ENCODE assay signal across 8 mouse cellular contexts in genomic region chr19:28011718-28012499, GRCm38 (mm10). TPM values are rescaled to one million over a fixed set of nuclear protein-coding genes. Genes with fewer than 3 reads are reported as not detected.
DNase-seq lines count a peak whose midpoint lies in the region; ATAC-seq and TF ChIP-seq lines count a peak whose summit lies in the region.

No protein-coding gene starts in this region.

- H3K4me3 ChIP-seq in testis, adult 2 months (ENCODE audit: control insufficient read depth, low read depth, low read length), result peak overlapping the region; percentile 95
- H3K4me3 ChIP-seq in small intestine, adult 2 months (ENCODE audit: low read depth, low read length), result peak overlapping the region; percentile 68

- TF ChIP-seq CTCF in testis, adult 2 months (IDR thresholded peaks at IDR 0.05; ENCODE audit: control insufficient read depth, insufficient read depth, insufficient replicate concordance, low read depth, low read length), result no peak
- TF ChIP-seq CTCF in small intestine, adult 2 months (IDR thresholded peaks at IDR 0.05; ENCODE audit: extremely low read depth, insufficient read length, insufficient replicate concordance, low read depth, low read length), result no peak

- peak; percentile 35; the same call in 1 of the 2 replicates for TF ChIP-seq POLR2A in testis, adult 2 months (IDR thresholded peaks at IDR 0.05; ENCODE audit: control insufficient read depth, low read depth, low read length)
- no peak for TF ChIP-seq POLR2A in small intestine, adult 2 months (IDR thresholded peaks at IDR 0.05; ENCODE audit: low read depth, low read length)

- no peak for DNase-seq in testis, postnatal 10 days (ENCODE audit: low spot score)
- peak; percentile 53 to 54 for DNase-seq in gastrocnemius, adult 8-10 months (ENCODE audit: low spot score in 2 of 2)
- DNase-seq in left cerebral cortex, adult 9 months (ENCODE audit: low spot score in 2 of 2), result peak; percentile 37 to 73

- H3K36me3 ChIP-seq in testis, adult 2 months (ENCODE audit: control insufficient read depth, insufficient read depth, low read length), result no peaks in the 10 kb centered on the region
- no peaks in the 10 kb centered on the region for H3K36me3 ChIP-seq in small intestine, adult 2 months (ENCODE audit: control insufficient read depth, insufficient read depth, low read length)

- peak; percentile 34 for ATAC-seq in common myeloid progenitor, adult 5-6 weeks (replicated peaks; ENCODE audit: low read depth, poor library complexity, severe bottlenecking)
- ATAC-seq in inflammation-experienced regulatory T-cells, adult 6 months, result peak; percentile 27
- ATAC-seq in megakaryocyte, adult 5-6 weeks (ENCODE audit: poor library complexity, severe bottlenecking), result peak; percentile 64

- peak overlapping the region; percentile 97 for H3K27ac ChIP-seq in testis, adult 2 months (ENCODE audit: control insufficient read depth, insufficient read depth, low read depth, low read length)
- peak overlapping the region; percentile 79 for H3K27ac ChIP-seq in small intestine, adult 2 months (ENCODE audit: insufficient read depth, low read depth, low read length)

- H3K27me3 ChIP-seq in testis, adult 2 months (ENCODE audit: control insufficient read depth, insufficient read depth, low read length), result no peaks in the 10 kb centered on the region
- no peaks in the 10 kb centered on the region for H3K27me3 ChIP-seq in small intestine, adult 2 months (ENCODE audit: control insufficient read depth, insufficient read depth, low read length)

- WGBS in small intestine, adult 2 months, result 2% methylated on average over 52 of the region's 52 CpGs

- H3K4me1 ChIP-seq in testis, adult 2 months (ENCODE audit: control insufficient read depth, insufficient read depth, low read length), result peaks cover 3% of the 10 kb centered on the region; the same call in 1 of the 2 replicates
- peaks cover 3% of the 10 kb centered on the region; the same call in 1 of the 2 replicates for H3K4me1 ChIP-seq in small intestine, adult 2 months (ENCODE audit: control insufficient read depth, insufficient read depth, insufficient read length, low read length)

RNA-seq across cellular contexts. Expression of gene Rfx3, which starts 0.9 kb away (rescaled TPM):
- 29.7 and 30.2 TPM in 2 replicates for polyA plus RNA-seq in testis, adult 2 months (2012; rRNA removed)
- total RNA-seq in common myeloid progenitor, adult 5-6 weeks (2017), result 6.6 and 9.9 TPM in 2 replicates
- total RNA-seq in gastrocnemius, adult 8-10 months (2022), result 1 to 10 TPM; 1.6 to 3.1 (median 2.5) TPM
- polyA plus RNA-seq in inflammation-experienced regulatory T-cells, adult 6 months (2017; shearing (Covaris generic)), result 1 to 10 TPM; 4.2 to 8.1 (median 7.5) TPM
- 6.2 and 7.7 TPM in 2 replicates for total RNA-seq in megakaryocyte, adult 5-6 weeks (2015)
- 4.3 and 5.0 TPM in 2 replicates for total RNA-seq in megakaryocyte, adult 5-6 weeks (2017)
- 0.28 and 0.99 TPM in 2 replicates for polyA plus RNA-seq in small intestine, adult 2 months (2012; rRNA removed)
